Mouse (Mus musculus) liver, embryonic 15.5 days (tissue): ENCODE results near the gene Elovl6. TPM values are rescaled to one million over a fixed set of nuclear protein-coding genes. Genes with fewer than 3 reads are reported as not detected.
A peak's percentile ranks its signal among the peaks of the same experiment; 100 is the strongest.

Experiments
- ATAC-seq: fragments of 200-750 bp; cut with Nextera tagmentation; 2 replicates; pipeline ENCODE4 v1.8.0; 2017; ENCODE audit warnings: moderate number of reproducible peaks, mild to moderate bottlenecking, moderate library complexity; ENCODE audit not compliant: insufficient read depth
- H3K27ac ChIP-seq: fragments of 300-500 bp; sonication (generic); replicated peaks from 2 replicates; pipeline ENCODE4 v1.5.1; 2015; ENCODE audit warnings: mild to moderate bottlenecking, inconsistent platforms
- H3K27me3 ChIP-seq: fragments of 300-500 bp; sonication (generic); 2 replicates; pipeline ENCODE4 v1.6.1; 2015; ENCODE audit warnings: mild to moderate bottlenecking, inconsistent platforms
- H3K36me3 ChIP-seq: fragments of 300-500 bp; sonication (generic); replicated peaks from 2 replicates; pipeline ENCODE4 v1.6.1; 2015; ENCODE audit warnings: moderate library complexity, mild to moderate bottlenecking, inconsistent platforms
- H3K4me1 ChIP-seq: fragments of 300-500 bp; sonication (generic); replicated peaks from 2 replicates; pipeline ENCODE4 v1.6.1; 2015; ENCODE audit warnings: inconsistent platforms
- H3K4me2 ChIP-seq: fragments of 300-500 bp; sonication (generic); 2 replicates; pipeline ENCODE4 v1.6.1; 2015; ENCODE audit warnings: moderate library complexity, mild to moderate bottlenecking, inconsistent platforms
- H3K4me3 ChIP-seq: fragments of 300-500 bp; sonication (generic); replicated peaks from 2 replicates; pipeline ENCODE4 v1.5.1; 2015; ENCODE audit warnings: mild to moderate bottlenecking, inconsistent platforms
- H3K9ac ChIP-seq: fragments of 300-500 bp; sonication (generic); 2 replicates; pipeline ENCODE4 v1.6.1; 2015; ENCODE audit warnings: moderate library complexity, mild to moderate bottlenecking, inconsistent platforms
- H3K9me3 ChIP-seq: fragments of 300-500 bp; sonication (generic); replicated peaks from 2 replicates; pipeline ENCODE4 v1.6.1; 2016; ENCODE audit warnings: inconsistent platforms
- WGBS: fragments of 180-500 bp; shearing (Covaris S2); methylation state at CpG from one replicate; pipeline ENCODE4 v1.1.7; 2015; ENCODE audit warnings: mixed read lengths; ENCODE audit not compliant: insufficient replicate concordance; 5-methylcytosine and 5-hydroxymethylcytosine counted together
- polyA plus RNA-seq: library from polyadenylated mRNA; unstranded; fragments of >200 nt; fragmentation: Nextera tagmentation; extraction: Ambion mirVana; gene quantifications from 2 replicates; pipeline ENCODE4 v1.2.1, GENCODE M21; 2015

Elovl6 gene
- polyA plus RNA-seq, 1 experiment from 2014 or later: 10.3 TPM

DNA sequence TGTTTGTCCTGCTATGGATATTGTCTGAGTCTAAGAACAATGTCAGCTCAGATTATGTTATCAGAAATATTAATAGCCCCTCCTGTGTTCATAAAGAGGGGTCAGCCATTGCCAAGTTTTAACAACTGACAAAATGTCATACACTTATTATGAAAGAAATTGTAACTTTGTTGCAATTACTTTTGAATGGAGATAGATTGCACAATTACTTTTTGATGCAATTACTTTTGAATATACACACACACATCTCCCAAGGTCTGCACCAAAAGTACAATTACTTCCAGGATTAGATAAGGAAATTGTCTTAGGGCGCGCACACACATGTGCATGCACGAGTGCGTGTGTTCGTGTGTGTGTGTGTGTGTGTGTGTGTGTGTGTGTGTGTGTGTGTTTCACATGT is 90.5 kb downstream of the Elovl6 start:
- no peak overlapping the region for H3K9ac ChIP-seq
- H3K9me3 ChIP-seq: no peaks in the 10 kb centered on the region
- 88% methylated on average over 5 of the region's 5 CpGs for WGBS
- no peaks in the 10 kb centered on the region for H3K27me3 ChIP-seq
- no peak overlapping the region for H3K4me2 ChIP-seq
- H3K4me1 ChIP-seq: peaks cover 3% of the 10 kb centered on the region; the same call in 1 of the 2 replicates
- H3K36me3 ChIP-seq: no peaks in the 10 kb centered on the region
- H3K4me3 ChIP-seq: no peak overlapping the region
- no peak for ATAC-seq
- no peak overlapping the region for H3K27ac ChIP-seq

DNA sequence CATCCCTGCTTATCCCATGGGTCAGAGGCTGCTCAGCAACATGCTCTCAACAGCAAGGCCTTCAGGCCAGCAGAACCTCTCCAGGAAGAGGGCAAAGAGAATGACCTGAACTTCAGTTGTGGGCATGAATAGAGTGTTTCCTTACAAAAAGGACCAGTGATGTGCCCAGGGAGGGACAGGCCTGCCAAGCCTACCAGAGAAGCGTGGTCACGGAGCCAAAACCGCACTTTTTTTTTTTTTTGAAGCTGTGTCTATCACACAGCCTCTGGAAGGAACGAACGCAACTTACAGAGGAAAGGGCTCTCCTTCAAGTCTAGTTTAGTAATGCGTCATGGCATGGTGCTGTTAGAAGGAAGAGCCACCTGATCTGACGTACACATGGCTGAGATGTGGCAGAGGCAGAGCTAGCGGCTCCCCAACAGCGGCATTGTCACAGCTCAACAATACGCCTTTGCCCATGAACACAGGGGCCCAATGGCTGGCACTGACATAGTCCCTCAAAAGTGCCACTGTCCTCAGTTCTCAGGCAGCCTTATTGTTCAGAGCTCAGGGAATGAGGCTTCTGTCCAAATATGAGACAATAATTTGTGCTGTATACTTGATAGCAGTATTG is 92.1 kb downstream of the Elovl6 start:
- no peaks in the 10 kb centered on the region for H3K36me3 ChIP-seq
- no peaks in the 10 kb centered on the region for H3K27me3 ChIP-seq
- H3K4me1 ChIP-seq: peaks cover 3% of the 10 kb centered on the region; the same call in 1 of the 2 replicates
- H3K9me3 ChIP-seq: no peaks in the 10 kb centered on the region
- H3K4me2 ChIP-seq: no peak overlapping the region
- no peak for ATAC-seq
- no peak overlapping the region for H3K9ac ChIP-seq
- no peak overlapping the region for H3K4me3 ChIP-seq
- H3K27ac ChIP-seq: no peak overlapping the region
- 73% methylated on average over 10 of the region's 10 CpGs for WGBS

DNA sequence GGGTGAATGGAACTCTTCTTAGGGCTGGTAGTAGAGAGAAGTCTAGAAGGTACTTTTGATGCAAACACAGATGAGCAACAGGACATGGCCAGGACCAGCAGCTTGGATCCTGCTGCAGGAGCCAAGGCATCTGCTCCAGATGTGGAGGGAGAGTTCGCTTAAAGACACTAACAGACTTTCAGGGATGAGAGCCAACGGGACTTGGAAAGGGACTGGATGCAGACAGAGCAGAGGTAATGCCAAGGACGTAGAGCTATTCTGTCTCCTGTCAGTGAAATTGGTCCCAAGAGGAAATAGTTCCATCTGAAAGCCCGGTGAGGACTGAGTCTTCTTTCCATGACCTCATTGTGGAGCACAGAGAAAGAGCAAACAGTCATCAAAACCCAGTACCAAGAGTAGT is 95.1 kb downstream of the Elovl6 start:
- H3K4me2 ChIP-seq: no peak overlapping the region
- H3K9ac ChIP-seq: no peak overlapping the region
- no peaks in the 10 kb centered on the region for H3K27me3 ChIP-seq
- 82% methylated on average over 4 of the region's 4 CpGs for WGBS
- H3K36me3 ChIP-seq: no peaks in the 10 kb centered on the region
- H3K27ac ChIP-seq: no peak overlapping the region
- H3K4me1 ChIP-seq: no peaks in the 10 kb centered on the region
- no peaks in the 10 kb centered on the region for H3K9me3 ChIP-seq
- H3K4me3 ChIP-seq: no peak overlapping the region
- ATAC-seq: no peak

DNA sequence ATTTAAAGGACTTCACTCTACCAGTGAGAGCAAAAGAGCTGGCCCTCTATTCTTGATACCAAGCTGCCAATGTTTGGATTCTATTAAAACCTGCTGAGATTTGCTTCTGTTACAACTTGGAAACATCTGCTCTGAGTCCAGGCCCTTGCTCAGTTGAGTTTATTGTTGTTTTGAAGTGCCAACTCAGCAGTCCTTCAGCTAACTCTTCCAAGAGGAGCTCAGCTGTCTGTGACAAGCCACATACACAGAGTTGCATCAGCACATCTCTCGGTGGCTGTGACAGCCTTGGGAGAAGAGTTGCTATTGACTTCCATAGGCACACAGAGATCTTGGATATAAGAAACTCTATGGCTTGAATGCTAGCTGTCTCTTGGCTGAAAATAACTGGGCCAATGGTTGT is 98.9 kb downstream of the Elovl6 start:
- peaks cover 3% of the 10 kb centered on the region; the same call in 1 of the 2 replicates for H3K4me1 ChIP-seq
- no peak overlapping the region for H3K27ac ChIP-seq
- H3K4me3 ChIP-seq: no peak overlapping the region
- H3K27me3 ChIP-seq: no peaks in the 10 kb centered on the region
- 0 out of 2 replicates have a peak, but pooled peaks cover 8% of the 10 kb centered on the region for H3K36me3 ChIP-seq
- no peak overlapping the region for H3K4me2 ChIP-seq
- ATAC-seq: no peak
- H3K9me3 ChIP-seq: no peaks in the 10 kb centered on the region
- no peak overlapping the region for H3K9ac ChIP-seq
- WGBS: 61% methylated on average over 1 of the region's 1 CpGs

DNA sequence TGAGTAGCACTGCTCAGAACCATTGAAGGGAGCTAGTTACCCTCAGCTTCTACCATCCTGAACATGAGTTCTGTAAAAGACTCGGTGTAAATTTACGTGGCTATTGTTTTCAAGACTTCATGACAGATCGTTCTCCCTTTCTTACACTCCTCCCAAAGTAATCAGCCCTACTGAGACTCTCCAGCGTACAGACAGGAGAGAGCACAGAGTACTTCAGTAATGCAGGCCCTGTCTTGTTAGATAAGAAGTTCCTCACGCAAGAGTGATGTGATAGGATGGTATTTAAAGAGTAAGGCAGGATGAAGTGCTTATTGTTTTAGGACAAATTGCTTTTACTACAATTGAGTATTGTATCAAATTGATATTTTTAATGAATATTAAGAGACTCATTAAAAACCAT is 99.7 kb downstream of the Elovl6 start:
- no peak overlapping the region for H3K4me3 ChIP-seq

DNA sequence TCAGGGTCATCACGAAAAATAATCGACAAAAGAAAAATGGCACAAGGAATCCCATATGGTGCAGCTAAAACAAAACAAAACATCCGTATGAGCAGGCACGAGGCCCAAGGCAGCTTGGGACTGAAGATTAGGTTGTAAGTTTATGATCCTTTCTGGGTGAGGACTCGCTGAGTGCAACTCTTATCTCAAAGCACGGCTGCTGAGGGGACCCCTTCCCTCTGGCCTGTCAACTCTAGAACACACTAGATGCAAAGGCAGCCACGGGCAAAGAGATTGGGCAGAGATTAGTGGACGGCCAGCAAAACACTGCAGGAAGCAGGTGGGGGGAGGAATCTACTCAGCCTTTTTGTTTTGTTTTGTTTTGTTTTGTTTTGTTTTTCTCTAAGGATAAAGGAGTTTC is 101.4 kb downstream of the Elovl6 start:
- WGBS: 22% methylated on average over 8 of the region's 8 CpGs
- H3K27ac ChIP-seq: no peak overlapping the region
- H3K36me3 ChIP-seq: 0 out of 2 replicates have a peak, but pooled peaks cover 8% of the 10 kb centered on the region
- no peak overlapping the region for H3K4me3 ChIP-seq
- H3K27me3 ChIP-seq: no peaks in the 10 kb centered on the region
- no peak overlapping the region for H3K9ac ChIP-seq
- H3K9me3 ChIP-seq: no peaks in the 10 kb centered on the region
- H3K4me2 ChIP-seq: no peak overlapping the region
- peak; percentile 68 for ATAC-seq
- peaks cover 3% of the 10 kb centered on the region; the same call in 1 of the 2 replicates for H3K4me1 ChIP-seq

More for the DNA sequence above, 99.7 kb downstream of the Elovl6 start:
- 38% methylated on average over 5 of the region's 5 CpGs for WGBS
- Histone ChIP-seq H3K9me3 (no peaks in the 10 kb centered on the region), H3K27me3 (no peaks in the 10 kb centered on the region), H3K4me2 (no peak overlapping the region), H3K27ac (no peak overlapping the region), H3K36me3 (0 out of 2 replicates have a peak, but pooled peaks cover 8% of the 10 kb centered on the region), H3K9ac (no peak overlapping the region), H3K4me1 (peaks cover 3% of the 10 kb centered on the region; the same call in 1 of the 2 replicates)
- ATAC-seq: no peak

DNA sequence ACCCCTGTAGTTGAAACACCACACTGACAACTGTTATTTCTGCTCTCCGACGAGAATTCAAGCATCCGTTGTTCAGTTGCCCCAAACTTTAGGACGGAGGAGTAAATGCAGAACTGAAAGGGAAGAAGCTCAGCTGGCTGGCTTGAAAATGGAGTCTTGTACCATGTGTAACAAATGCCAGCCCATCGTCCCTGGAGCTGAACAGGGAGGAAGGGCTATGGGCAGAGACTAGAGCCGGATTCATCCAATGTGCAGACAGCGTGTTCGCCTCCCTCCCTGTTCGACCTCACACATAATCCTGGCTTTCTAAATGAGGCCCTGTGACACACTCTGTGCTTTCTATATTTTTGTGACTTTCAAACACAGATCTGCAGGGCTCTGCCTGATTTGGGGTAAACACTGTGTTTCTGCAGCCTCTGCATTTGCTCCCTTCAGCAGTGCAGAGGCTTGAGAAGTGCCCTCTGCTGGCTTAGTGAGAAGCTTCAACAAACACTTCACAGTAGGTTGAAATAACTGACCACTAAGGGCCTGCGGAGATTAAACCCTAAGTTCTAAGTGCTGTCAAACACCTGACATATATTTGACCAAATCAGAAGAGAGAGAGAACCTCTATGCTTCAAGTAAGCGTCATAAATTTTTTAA is 102.2 kb downstream of the Elovl6 start:
- Histone ChIP-seq H3K27ac (no peak overlapping the region), H3K4me3 (no peak overlapping the region), H3K9me3 (no peaks in the 10 kb centered on the region), H3K4me2 (no peak overlapping the region), H3K4me1 (peaks cover 3% of the 10 kb centered on the region; the same call in 1 of the 2 replicates), H3K36me3 (0 out of 2 replicates have a peak, but pooled peaks cover 8% of the 10 kb centered on the region), H3K27me3 (no peaks in the 10 kb centered on the region), H3K9ac (no peak overlapping the region)
- WGBS: 72% methylated on average over 11 of the region's 11 CpGs
- no peak for ATAC-seq

DNA sequence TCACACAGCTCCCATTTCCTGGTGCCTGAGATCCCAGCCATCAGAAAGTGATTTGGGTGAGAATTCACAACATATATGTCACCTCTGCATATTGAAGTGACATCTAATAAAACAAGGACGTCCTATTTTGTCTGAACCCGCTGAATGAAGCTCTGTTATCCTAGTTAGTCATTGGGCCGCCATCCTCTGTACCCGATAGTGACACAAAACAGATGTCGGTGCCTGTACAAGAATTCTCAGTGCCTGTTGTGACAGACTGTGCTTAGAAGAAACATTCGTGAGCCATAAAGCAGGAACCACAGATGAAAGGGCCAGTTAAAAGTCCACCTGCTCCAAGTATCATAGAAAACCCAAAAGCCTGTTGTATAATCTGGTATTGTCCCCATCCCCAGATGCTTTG is 105.3 kb downstream of the Elovl6 start:
- no peaks in the 10 kb centered on the region for H3K27me3 ChIP-seq
- no peak overlapping the region for H3K4me3 ChIP-seq
- H3K4me1 ChIP-seq: peaks cover 3% of the 10 kb centered on the region; the same call in 1 of the 2 replicates
- no peaks in the 10 kb centered on the region for H3K9me3 ChIP-seq
- no peak for ATAC-seq
- WGBS: 82% methylated on average over 6 of the region's 6 CpGs
- no peak overlapping the region for H3K4me2 ChIP-seq
- 0 out of 2 replicates have a peak, but pooled peaks cover 8% of the 10 kb centered on the region for H3K36me3 ChIP-seq
- H3K27ac ChIP-seq: no peak overlapping the region
- no peak overlapping the region for H3K9ac ChIP-seq

DNA sequence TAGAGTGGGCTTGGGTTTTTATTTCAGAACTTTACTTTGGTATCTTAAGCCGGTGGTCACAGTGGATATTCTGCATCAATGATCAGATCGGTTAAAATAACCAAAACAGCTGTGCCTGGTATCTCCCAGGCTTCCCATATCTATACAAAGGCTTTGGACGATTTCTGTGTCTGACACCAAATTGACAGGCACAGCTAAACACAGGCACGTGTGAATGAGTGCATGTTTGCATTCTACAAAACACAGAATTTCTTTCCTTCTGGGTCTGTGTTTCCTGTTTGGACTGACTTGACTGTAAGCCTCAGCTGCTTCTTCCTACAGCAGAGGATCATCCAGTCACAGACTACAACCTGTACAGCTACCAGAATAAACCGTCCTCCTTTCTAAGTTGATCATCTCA is 107.5 kb downstream of the Elovl6 start:
- H3K9me3 ChIP-seq: no peaks in the 10 kb centered on the region
- ATAC-seq: no peak
- no peak overlapping the region for H3K4me3 ChIP-seq
- H3K36me3 ChIP-seq: no peaks in the 10 kb centered on the region
- H3K9ac ChIP-seq: no peak overlapping the region
- no peak overlapping the region for H3K4me2 ChIP-seq
- 42% methylated on average over 5 of the region's 5 CpGs for WGBS
- no peaks in the 10 kb centered on the region for H3K4me1 ChIP-seq
- H3K27ac ChIP-seq: no peak overlapping the region
- H3K27me3 ChIP-seq: no peaks in the 10 kb centered on the region

DNA sequence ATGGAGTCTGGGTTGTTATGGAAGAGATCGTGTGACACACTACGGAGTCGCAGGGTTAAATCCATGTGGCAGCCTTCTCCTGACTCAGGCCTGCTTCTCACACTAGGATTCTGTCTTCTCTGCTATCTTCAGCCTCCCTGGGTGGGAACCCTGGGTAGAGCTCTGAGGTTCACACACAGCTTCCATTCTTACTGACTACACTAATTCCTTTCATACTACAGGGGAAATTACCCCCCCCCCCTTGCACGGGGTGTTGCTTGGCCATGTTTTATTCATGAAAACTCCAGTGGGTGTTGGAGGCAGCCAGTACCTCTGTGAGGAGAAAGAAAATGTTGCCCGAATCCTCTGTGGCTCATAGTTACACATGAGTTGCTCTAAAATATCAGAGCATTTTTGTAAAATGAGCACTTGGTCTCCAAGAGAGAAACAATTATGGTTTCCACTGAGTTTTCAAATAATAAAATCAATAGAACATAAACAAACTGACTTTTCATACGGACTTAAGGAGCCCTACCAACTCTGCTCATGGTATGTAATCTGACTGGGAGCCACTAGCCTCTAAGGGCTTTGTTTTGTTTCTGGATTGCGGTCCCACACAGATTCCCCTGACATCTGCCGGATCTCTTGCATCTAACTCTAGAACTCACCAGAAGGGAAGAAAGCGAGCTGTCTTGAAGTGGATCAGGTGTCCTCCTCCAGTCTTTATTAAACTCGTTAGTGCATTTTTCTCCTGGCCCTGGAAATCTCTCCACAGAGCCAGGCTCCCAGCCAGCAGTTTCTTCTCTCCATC is 108.3 kb downstream of the Elovl6 start:
- Histone ChIP-seq H3K27me3 (no peaks in the 10 kb centered on the region), H3K4me3 (no peak overlapping the region), H3K4me2 (no peak overlapping the region), H3K9ac (no peak overlapping the region), H3K36me3 (no peaks in the 10 kb centered on the region), H3K4me1 (no peaks in the 10 kb centered on the region), H3K27ac (no peak overlapping the region), H3K9me3 (no peaks in the 10 kb centered on the region)
- no peak for ATAC-seq
- 72% methylated on average over 10 of the region's 10 CpGs for WGBS

DNA sequence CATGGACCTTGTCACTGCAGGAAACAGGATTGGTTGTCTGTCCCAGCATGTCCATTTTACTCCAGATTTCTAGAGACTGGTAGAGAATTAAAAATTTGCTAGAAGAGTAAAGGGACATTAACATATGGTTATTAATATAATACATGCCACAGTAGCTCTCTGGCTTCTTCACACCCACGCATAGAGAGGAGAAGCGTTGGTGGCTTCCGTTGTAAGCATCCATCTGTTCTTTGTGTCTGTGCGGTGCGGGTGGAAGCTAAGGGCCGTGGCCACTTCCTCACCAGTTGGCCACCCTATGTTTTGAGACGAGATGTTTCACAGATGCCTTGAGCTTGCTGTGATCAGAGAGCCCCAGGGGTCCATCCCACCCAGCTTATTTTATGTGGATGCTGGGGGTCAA is 109.5 kb downstream of the Elovl6 start:
- H3K9me3 ChIP-seq: no peaks in the 10 kb centered on the region
- no peaks in the 10 kb centered on the region for H3K36me3 ChIP-seq
- ATAC-seq: no peak
- H3K4me3 ChIP-seq: no peak overlapping the region
- H3K9ac ChIP-seq: no peak overlapping the region
- H3K27ac ChIP-seq: no peak overlapping the region
- no peaks in the 10 kb centered on the region for H3K27me3 ChIP-seq
- no peak overlapping the region for H3K4me2 ChIP-seq
- WGBS: 69% methylated on average over 7 of the region's 7 CpGs
- no peaks in the 10 kb centered on the region for H3K4me1 ChIP-seq
